Mouse (Mus musculus): ENCODE data around the gene Rhd.
A peak's percentile ranks its signal among the peaks of the same experiment; 100 is the strongest.

DNA sequence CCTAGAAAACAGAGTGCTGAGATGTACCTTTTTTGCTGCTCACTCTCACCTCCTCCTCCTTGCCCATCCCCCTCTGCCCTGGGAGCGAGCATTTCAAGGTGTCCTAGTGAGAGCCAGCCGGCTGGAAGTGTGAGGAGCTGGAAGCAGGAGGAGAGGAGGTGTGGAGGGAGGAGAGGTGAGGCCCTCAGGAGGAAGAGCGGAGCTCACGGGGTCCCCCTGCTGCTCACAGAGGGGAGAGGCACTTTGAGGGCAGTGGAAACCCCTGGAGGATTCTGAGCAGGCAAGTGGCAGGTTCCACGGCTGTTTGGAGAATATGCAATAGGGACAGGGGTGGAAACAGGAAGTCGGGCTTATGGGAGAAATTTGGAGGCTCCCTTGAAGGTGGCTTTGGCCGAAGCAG, 18.9 kb downstream of the Rhd start:
- TF ChIP-seq MEF2A (IDR thresholded peaks at IDR 0.05; ENCODE audit: borderline replicate concordance, low read depth, low read length) (no peak), MYC (IDR thresholded peaks at IDR 0.05; ENCODE audit: low read depth, low read length) (no peak), BHLHE40 (IDR thresholded peaks at IDR 0.05; ENCODE audit: low read depth, low read length) (no peak), CTCF (conservative IDR thresholded peaks at IDR 0.05 in 1 of 2, IDR thresholded peaks at IDR 0.05 in 1 of 2; ENCODE audit: low read depth in 2 of 2, low read length in 2 of 2) (peak; percentile 66 to 74), NELFE (IDR thresholded peaks at IDR 0.05; ENCODE audit: low read depth, low read length) (no peak), MXI1 (IDR thresholded peaks at IDR 0.05; ENCODE audit: low read depth, low read length) (no peak), ZC3H11A (IDR thresholded peaks at IDR 0.05; ENCODE audit: low read depth, low read length) (no peak), TCF12 (IDR thresholded peaks at IDR 0.05; ENCODE audit: low read depth, low read length) (no peak), CHD2 (IDR thresholded peaks at IDR 0.05; ENCODE audit: low read length) (no peak)

All from CH12.LX (cell line).